Mouse (Mus musculus) heart, postnatal 0 days (tissue): Measurements from ENCODE around the gene Rpl13.

Experiments
- CTCF ChIP-seq: IDR thresholded peaks from 2 replicates; pipeline ENCODE4 v1.5.1; 2016; ENCODE audit warnings: antibody characterized with exemption, control low read depth, low read depth
- EP300 ChIP-seq: IDR thresholded peaks from 2 replicates; pipeline ENCODE4 v1.6.1; 2016; ENCODE audit warnings: antibody characterized with exemption, low read depth

GRCm38 (mm10) chr8:123145279-123145678 lies 43.1 kb downstream of the Rpl13 start:
- TF ChIP-seq CTCF (peak; percentile 40), EP300 (no peak)
